ENCODE assay signal across 17 mouse cellular contexts in genomic region chr16:73821387-73822338, GRCm38 (mm10).
DNase-seq lines count a peak whose midpoint lies in the region; ATAC-seq and TF ChIP-seq lines count a peak whose summit lies in the region.
"Had no signal": no experiment of that assay in that cellular context is flagged by ENCODE, and none has a peak within 500 bp of the region (broad histone marks: within the 10 kb centered on the region; RNA-seq: fewer than 3 reads in every experiment).

No protein-coding gene starts in this region.

- H3K27me3 ChIP-seq in kidney, embryonic 15.5 days = no peaks in the 10 kb centered on the region
- H3K27me3 ChIP-seq: embryonic facial prominence, embryonic 15.5 days; forebrain, embryonic 15.5 days; megakaryocyte, embryonic 14.5 days; neural tube, embryonic 15.5 days had no signal

- H3K27ac ChIP-seq in kidney, embryonic 15.5 days = no peak overlapping the region
- H3K27ac ChIP-seq in layer of hippocampus, adult 2 months = no peak overlapping the region
- H3K27ac ChIP-seq: embryonic facial prominence, embryonic 15.5 days; forebrain, embryonic 15.5 days; heart, adult 2 months; hindbrain, embryonic 10.5 days; neural tube, embryonic 15.5 days had no signal

- no peaks in the 10 kb centered on the region for H3K9me3 ChIP-seq in kidney, embryonic 15.5 days (replicated peaks)
- H3K9me3 ChIP-seq: embryonic facial prominence, embryonic 15.5 days; forebrain, embryonic 15.5 days; hindbrain, embryonic 10.5 days; megakaryocyte, embryonic 14.5 days; neural tube, embryonic 15.5 days had no signal

- no peaks in the 10 kb centered on the region for H3K4me1 ChIP-seq in kidney, embryonic 15.5 days
- H3K4me1 ChIP-seq: embryonic facial prominence, embryonic 15.5 days; forebrain, embryonic 15.5 days; hindbrain, embryonic 10.5 days; neural tube, embryonic 15.5 days had no signal

- H3K4me3 ChIP-seq in kidney, embryonic 15.5 days (replicated peaks) = no peak overlapping the region
- no peak overlapping the region for H3K4me3 ChIP-seq in layer of hippocampus, adult 2 months
- H3K4me3 ChIP-seq: embryonic facial prominence, embryonic 15.5 days; forebrain, embryonic 15.5 days; heart, adult 2 months; hindbrain, embryonic 10.5 days; megakaryocyte, embryonic 14.5 days; neural tube, embryonic 15.5 days had no signal

- H3K4me2 ChIP-seq in kidney, embryonic 15.5 days = no peak overlapping the region
- H3K4me2 ChIP-seq: embryonic facial prominence, embryonic 15.5 days; forebrain, embryonic 15.5 days; neural tube, embryonic 15.5 days had no signal

- peak; percentile 89 for ATAC-seq in kidney, embryonic 15.5 days (replicated peaks; ENCODE audit: low FRiP score)
- peak; percentile 100 for ATAC-seq in megakaryocyte-erythroid progenitor cell, adult 5-6 weeks (replicated peaks; ENCODE audit: low FRiP score, low TSS enrichment, poor library complexity, severe bottlenecking)
- ATAC-seq: forebrain, embryonic 15.5 days had no signal

- no peaks in the 10 kb centered on the region for H3K36me3 ChIP-seq in kidney, embryonic 15.5 days
- H3K36me3 ChIP-seq: embryonic facial prominence, embryonic 15.5 days; forebrain, embryonic 15.5 days; hindbrain, embryonic 10.5 days; neural tube, embryonic 15.5 days had no signal

- 43% methylated on average over 10 of the region's 10 CpGs for WGBS in kidney, embryonic 15.5 days

- no peak for DNase-seq in kidney, postnatal 4 days
- peak; percentile 59 for DNase-seq in c-Kit-positive CD71-positive TER-119-negative erythroid progenitor cells, embryonic 14.5 days (ENCODE audit: low read depth)
- DNase-seq in liver = peak; percentile 80
- DNase-seq in thymus, postnatal 10 days (ENCODE audit: low spot score in 2 of 2) = no peak
- DNase-seq in layer of hippocampus, adult 2 months (ENCODE audit: low spot score in 2 of 2) = no peak
- DNase-seq in kidney, postnatal 14 days = no peak
- DNase-seq: cerebellum, postnatal 25 days; heart, adult 2 months; kidney, adult 2 months; lung, adult 2 months had no signal

- no peak for TF ChIP-seq CTCF in layer of hippocampus, adult 2 months (conservative IDR thresholded peaks at IDR 0.05)

- no peak overlapping the region for H3K9ac ChIP-seq in kidney, embryonic 15.5 days
- H3K9ac ChIP-seq: embryonic facial prominence, embryonic 15.5 days; forebrain, embryonic 15.5 days; neural tube, embryonic 15.5 days had no signal

Comparison
In these comparisons a context has a peak if more than half of its experiments do, and no peak if none do; other contexts are left out.
1. DNase-seq: peak in c-Kit-positive CD71-positive TER-119-negative erythroid progenitor cells, embryonic 14.5 days (single experiment) and liver (single experiment); none in kidney, postnatal 4 days (0 of 2), thymus, postnatal 10 days (0 of 2), layer of hippocampus, adult 2 months (0 of 2) and kidney, postnatal 14 days (single experiment).